Mouse (Mus musculus) embryonic stem cell, embryonic (primary cell): ENCODE measurements around the gene Chm.
"Not testable (repeated sequence)": the region's sequence is repeated elsewhere in the genome, so short reads cannot be mapped to it uniquely, and the experiment has no call there.

ENCODE experiments used
- CTCF ChIA-PET, 4 experiments: fragments of 300-600 bp in 2 of 4; fragments of 350-600 bp in 2 of 4; sonication (Branson Sonifier 250); formaldehyde crosslinking; loops; one replicate each; lab custom pipeline; 2022; ENCODE audit warnings: inconsistent platforms in 2 of 4; lab: Charles Lee
- POLR2A ChIA-PET, 4 experiments: fragments of 300-600 bp in 2 of 4; fragments of 350-600 bp in 2 of 4; sonication (Branson Sonifier 250); formaldehyde crosslinking; loops; one replicate each; lab custom pipeline; 2022; ENCODE audit warnings: antibody characterized with exemption in 4 of 4, inconsistent platforms in 1 of 4; lab: Charles Lee

Chm gene

DNA sequence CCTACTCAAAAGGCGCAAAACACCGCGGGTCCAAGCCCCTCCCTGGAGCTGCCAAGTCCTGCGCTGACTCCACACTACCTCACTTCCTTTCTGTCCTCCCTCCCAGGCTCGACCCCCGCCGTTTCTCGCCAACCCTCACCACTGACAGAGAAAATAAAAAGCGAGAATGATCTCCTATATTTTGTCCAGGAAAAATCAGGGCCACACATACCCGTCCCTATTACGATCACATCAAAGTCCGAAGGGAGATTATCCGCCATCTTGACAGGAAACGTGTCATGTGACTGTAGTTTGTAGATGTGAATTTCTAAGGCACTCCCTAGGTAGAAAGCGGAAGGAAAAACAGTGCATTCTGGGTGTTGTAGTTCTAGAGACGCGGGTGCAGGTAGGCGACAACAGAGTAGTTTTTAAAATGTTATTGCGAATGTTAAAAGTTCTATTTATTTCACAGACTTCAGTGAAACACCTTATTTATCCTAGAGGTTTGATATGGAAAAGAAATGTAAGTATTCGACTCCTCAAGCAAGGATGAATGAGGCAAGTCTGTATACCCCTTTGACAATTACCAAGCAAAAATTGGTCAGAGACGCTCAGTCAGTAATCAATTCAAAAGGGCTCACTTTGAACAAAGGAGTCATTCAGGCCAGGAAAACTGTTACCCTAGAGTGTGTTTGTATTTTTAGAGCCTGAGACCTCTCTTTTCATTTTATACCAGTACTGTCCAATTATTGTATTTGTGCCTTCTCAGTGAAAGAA is at the start of gene Chm:
Chm (minus strand) TSS at position 288 of the 756 bp plus-strand sequence.
- POLR2A ChIA-PET: interaction anchor here in 2 of 4 experiments (0.6 to 1.5 kb wide), 3 partner anchors 24 to 144 kb away, joined by 3 to 5 read pairs (median 3); partner anchors contain the start of gene Dach2 (in 1 of the 2)
- CTCF ChIA-PET: no interaction called here

DNA sequence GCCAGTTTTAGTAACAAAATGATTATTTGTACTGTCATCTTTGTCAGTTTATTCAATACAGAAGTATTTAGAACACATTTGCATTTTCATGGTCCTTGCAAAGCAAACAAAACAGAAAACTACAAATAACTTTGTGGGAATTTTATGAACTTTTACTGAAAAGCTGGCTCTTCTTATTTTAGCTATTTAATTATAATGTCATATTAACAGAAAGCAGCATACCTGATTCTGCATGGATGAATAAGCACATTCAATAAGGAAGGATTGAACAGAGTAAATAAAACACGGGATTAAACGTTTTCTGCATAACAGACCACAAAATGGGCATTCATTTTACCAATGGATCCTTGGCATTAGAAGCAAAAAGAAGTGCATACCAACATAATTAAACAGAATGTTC is 8.6 kb upstream of the Chm start:
- POLR2A ChIA-PET: interaction anchor here in 1 of 4 experiments (0.5 kb wide), 1 partner anchor 33 kb away, joined by 3 read pairs; no protein-coding TSS in a partner anchor
- CTCF ChIA-PET: no interaction called here

DNA sequence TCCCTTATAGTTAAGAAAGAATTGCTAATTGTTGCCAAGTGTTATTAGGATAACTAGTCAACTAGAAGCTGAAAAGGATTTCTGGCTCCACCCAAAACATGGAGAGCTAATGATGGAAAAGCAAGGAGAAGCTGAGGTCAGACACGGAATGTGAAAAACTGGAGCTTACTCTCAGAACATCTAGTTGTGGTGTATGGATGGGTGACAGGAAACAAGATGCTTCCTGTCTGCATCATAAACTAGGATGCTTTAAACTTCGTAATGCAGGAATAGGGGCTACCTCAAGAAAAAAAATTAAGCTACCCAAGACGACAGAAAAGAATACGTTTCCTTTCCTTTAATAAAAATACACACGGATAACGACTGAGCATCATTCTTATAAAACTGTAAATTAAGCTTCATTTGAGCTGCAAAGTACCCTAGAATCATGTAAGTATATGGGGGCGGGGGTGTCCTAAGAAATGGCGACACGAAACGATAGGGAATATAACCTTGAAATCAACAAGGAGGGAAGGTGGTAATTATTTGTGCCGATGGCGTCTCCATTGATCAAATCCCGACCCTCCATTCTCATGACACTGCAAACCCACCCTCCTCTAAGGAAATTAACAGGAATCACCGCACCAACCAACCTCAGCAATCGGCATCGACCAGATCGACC is 618 bp downstream of the Chm start:
- CTCF ChIA-PET: no interaction called here
- POLR2A ChIA-PET: interaction anchor here in 2 of 4 experiments (0.6 to 1.5 kb wide), 4 partner anchors 14 to 144 kb away, joined by 3 to 5 read pairs (median 3); partner anchors contain the start of gene Dach2 (in 1 of the 2)

DNA sequence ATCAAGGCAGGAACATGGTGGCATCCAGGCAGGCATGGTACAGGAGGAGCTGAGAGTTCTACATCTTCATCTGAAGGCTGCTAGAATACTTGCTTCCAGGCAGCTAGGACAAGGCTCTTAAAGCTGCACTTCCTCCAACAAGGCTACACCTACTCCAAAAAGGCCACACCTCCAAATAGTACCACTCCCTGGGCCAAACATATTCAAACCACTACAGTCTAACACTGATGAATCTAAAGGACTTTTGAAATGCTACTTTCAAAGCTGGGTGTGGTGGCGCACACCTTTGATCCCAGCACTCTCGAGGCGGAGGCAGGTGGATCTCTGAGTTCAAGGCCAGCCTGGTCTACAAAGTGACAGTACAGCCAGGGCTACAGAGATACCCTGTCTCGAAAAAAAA is 4.5 kb downstream of the Chm start:
- CTCF ChIA-PET: not testable (repeated sequence)
- POLR2A ChIA-PET: interaction anchor here in 1 of 4 experiments (2.3 kb wide), 1 partner anchor 10 kb away, joined by 7 read pairs; no protein-coding TSS in a partner anchor

DNA sequence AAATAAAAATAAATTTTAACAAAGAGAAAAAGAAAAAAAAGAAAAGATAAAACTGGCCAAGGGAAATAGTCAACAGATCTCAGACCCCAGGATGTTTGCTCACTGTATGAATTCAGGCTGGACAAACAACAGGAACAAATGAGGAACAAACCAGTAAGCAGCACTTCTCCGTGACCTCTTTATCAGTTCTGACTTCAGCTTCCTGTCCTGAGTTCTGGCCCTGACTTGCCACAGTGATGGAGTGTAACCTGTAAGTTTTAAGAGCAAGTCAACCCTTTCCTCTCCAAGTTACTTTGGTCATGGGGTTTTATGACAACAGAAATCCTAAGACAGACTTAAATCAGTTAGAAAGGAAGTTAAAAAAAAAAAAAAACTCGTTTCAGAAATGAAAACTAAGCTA is 12.6 kb downstream of the Chm start:
- POLR2A ChIA-PET: interaction anchor here in 1 of 4 experiments (0.7 kb wide), 1 partner anchor 19 kb away, joined by 4 read pairs; no protein-coding TSS in a partner anchor
- CTCF ChIA-PET: no interaction called here

DNA sequence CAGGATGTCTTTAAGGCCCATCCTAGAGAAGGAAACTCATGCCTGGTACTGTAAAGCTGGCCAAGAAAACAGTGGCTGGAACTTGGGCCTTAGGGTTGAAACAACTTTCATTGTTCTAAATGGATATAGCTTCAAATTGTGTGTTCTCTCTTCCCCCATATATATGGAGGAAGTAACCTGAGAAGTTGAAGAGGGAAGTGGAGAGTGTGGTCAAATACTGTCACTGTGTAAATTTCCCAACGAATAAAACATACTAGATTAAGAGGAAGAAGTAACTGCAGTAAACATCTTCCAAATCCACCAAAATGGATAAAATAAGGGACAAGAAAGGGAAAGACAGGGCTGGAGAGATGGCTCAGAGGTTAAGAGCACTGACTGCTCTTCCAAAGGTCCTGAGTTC is 13.0 kb downstream of the Chm start:
- POLR2A ChIA-PET: no interaction called here
- CTCF ChIA-PET: no interaction called here

DNA sequence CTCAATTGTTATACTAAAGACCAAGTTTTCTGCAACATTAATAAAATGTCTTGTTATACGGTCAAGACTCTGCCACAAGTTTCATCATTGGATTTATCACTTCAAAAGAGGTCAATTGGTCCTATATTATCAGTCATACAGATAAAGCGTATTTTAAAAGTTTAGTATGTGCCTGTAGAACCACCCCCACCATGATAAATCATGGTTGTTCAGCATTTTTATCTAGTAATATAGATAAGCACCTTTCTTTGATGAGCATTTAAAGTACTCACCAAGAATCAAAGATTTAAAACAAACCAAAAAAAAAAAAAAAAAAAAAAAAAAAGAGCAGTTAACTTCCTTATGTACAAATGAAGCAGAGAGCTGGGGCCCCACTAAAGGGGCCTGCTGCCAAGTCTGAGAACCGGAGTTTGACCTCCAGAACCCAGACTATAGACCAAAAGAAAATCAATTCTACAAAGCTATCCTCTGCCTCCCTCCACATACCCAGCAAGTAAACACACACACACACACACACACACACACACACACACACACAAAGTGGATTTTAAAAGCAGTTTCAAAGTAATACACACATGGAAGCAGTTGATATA is 25.0 kb downstream of the Chm start:
- CTCF ChIA-PET: no interaction called here

DNA sequence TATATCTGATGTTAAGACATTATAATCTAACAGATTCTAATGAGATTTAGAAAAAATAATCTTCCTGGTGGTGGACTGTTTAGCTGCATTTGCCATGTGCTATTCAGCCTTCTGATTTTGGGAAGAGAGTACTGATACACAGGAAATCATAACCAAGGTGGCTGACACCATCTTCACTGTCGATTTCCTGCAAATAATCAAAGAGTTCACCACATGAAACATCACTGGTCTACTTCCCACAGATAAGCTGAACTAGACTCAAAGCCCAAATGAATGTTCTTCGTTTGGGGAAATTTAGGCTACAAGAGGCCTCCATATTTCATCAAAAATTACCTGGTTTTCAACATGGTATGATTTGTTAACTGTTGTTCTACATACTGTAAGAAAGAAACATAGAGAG is 101.1 kb downstream of the Chm start:
- CTCF ChIA-PET: no interaction called here

More for the DNA sequence above, 25.0 kb downstream of the Chm start:
- POLR2A ChIA-PET: interaction anchor here in 1 of 4 experiments (0.6 to 0.7 kb wide), 3 partner anchors 11 to 33 kb away, joined by 3 to 4 read pairs (median 3); no protein-coding TSS in a partner anchor

DNA sequence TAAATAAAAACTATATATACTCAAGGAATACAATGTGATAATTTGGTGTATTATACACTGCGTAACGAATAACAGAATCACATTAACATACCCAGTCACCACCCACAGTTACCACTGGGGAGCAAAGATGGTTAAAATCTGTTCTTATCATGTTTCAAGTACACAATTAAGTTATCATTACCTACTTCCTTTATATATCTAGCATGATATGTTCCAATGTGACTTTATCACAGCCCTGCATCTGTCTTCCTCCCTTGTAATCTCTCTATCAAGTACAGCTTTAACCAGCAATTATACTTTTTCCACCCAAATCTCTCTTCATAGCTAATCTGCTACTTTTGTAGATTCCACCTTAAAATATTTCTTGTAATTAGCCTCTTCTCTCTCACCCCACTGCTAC is 109.3 kb downstream of the Chm start:
- CTCF ChIA-PET: no interaction called here
- POLR2A ChIA-PET: no interaction called here

More for the DNA sequence above, 101.1 kb downstream of the Chm start:
- POLR2A ChIA-PET: no interaction called here

DNA sequence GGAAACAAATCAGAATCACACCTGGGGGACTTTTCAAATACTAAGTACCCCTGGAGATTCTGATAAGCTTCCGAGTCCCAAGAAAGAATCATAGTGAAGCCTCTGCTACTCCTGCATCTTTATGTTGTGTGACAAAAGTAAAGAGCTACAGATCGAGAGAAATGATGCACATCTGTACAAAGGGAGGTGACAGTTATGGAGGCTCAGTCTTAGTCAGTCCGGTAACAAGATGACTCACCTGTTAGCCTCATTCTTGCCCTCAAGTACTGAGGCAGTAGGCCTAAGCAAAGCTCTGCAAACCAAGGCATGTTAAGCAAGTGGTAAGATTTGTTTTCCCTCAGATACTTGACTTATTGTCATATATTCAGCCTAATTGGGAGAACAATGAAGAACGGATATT is 110.5 kb downstream of the Chm start:
- ChIA-PET POLR2A (no interaction called here), CTCF (no interaction called here)

DNA sequence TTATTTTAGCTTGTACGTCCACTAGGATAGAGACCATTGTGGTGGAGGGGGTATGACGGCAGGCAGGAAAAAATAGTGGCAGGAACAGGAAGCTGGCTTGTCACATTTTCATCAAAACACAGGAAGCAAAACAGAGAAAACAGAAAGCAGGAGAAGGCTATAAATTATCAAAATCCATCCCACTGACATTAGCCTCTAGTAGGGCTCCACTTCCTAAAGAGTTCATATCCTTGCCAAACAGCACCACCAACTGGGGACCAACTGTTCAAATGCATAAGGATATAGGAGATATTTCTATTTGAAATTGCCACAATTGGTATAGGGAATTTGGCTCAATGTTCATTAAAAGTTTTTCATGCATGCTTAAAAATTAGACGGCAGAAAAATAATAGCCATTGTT is 181.7 kb downstream of the Chm start:
- CTCF ChIA-PET: no interaction called here
- POLR2A ChIA-PET: no interaction called here

DNA sequence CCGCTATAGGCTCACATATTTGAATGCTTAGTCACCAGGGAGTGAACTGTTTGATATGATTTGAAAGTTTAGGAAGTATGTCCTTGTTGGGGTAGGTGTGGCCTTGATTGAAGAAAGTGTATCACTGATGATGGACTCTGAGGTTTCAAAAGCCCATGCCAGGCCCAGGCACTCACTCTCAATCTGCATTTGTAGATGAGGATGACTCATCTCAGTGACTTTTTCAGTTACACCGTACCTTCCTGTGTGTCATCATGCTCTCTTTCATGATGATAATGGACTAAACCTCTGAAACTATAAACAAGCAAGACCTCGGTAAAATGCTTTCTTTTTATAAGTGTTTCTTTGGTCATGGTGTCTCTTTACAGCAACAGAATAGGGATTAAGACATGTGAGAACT is 183.1 kb downstream of the Chm start:
- CTCF ChIA-PET: no interaction called here
- POLR2A ChIA-PET: no interaction called here
